Mouse (Mus musculus): ENCODE measurements around the gene Smim8.

The Smim8 gene

GRCm38 (mm10) chr4:34719421-34719820 lies 58.8 kb downstream of the Smim8 start:
- no peak for DNase-seq

Measured in kidney, postnatal 25 days (tissue).